Mouse (Mus musculus) CH12.LX (cell line): ENCODE results near the gene Rcan2. TPM values are rescaled to one million over a fixed set of nuclear protein-coding genes. Genes with fewer than 3 reads are reported as not detected.

Source experiments
- DNase-seq: peaks from one replicate; pipeline ENCODE4 v3.0.0-alpha.2; 2013; ENCODE audit errors: extremely low read depth
- H3K27ac ChIP-seq: 2 replicates; pipeline ENCODE4 v1.5.1; 2012; ENCODE audit warnings: low read depth, mild to moderate bottlenecking, control low read depth, moderate library complexity; ENCODE audit not compliant: insufficient read depth
- H3K27me3 ChIP-seq: replicated peaks from 2 replicates; pipeline ENCODE3; 2012; ENCODE audit warnings: inconsistent platforms
- H3K36me3 ChIP-seq, 2 experiments: replicated peaks in 1 of 2; 2 replicates each; pipeline versions ENCODE3 to v1.6.1; 2012; ENCODE audit warnings: inconsistent platforms in 1 of 2, low read length in 1 of 2, mild to moderate bottlenecking in 1 of 2, mixed read lengths in 1 of 2, moderate library complexity in 1 of 2; ENCODE audit not compliant: control insufficient read depth in 1 of 2, insufficient read depth in 1 of 2
- H3K4me1 ChIP-seq, 2 experiments: 2 replicates each; pipeline ENCODE4 v1.6.1; 2012; ENCODE audit warnings: inconsistent platforms in 1 of 2, moderate library complexity in 1 of 2; ENCODE audit not compliant: insufficient read depth in 2 of 2, control insufficient read depth in 1 of 2
- H3K4me2 ChIP-seq: 2 replicates; pipeline ENCODE4 v1.6.1; 2012; ENCODE audit warnings: low read depth, mild to moderate bottlenecking, control low read depth; ENCODE audit not compliant: poor library complexity, insufficient read depth, severe bottlenecking
- H3K4me3 ChIP-seq, 3 experiments: fragments of 150-350 bp in 1 of 3; sonication (generic) in 1 of 3; replicated peaks in 1 of 3; 2 replicates each; pipeline versions ENCODE3 to v1.5.1; 2011 to 2012; ENCODE audit warnings: low read depth in 2 of 3, low read length in 2 of 3, mild to moderate bottlenecking in 2 of 3, moderate library complexity in 2 of 3, control low read depth in 1 of 3, improper control_type of control experiment in 1 of 3, inconsistent platforms in 1 of 3, mixed read lengths in 1 of 3; ENCODE audit not compliant: poor library complexity in 1 of 3
- H3K79me2 ChIP-seq: replicated peaks from 2 replicates; pipeline ENCODE4 v1.6.1; 2012; ENCODE audit warnings: mild to moderate bottlenecking, moderate library complexity; ENCODE audit not compliant: control insufficient read depth, poor library complexity, insufficient read depth, severe bottlenecking; ENCODE audit errors: extremely low read depth
- H3K9ac ChIP-seq: 2 replicates; pipeline ENCODE4 v1.6.1; 2012; ENCODE audit warnings: low read depth, mild to moderate bottlenecking, control low read depth, moderate library complexity; ENCODE audit not compliant: insufficient read depth
- H3K9me3 ChIP-seq: replicated peaks from 2 replicates; pipeline ENCODE3; 2012; ENCODE audit warnings: low read length, inconsistent platforms, mixed read lengths
- HCFC1 ChIP-seq: IDR thresholded peaks from 2 replicates; pipeline ENCODE4 v1.6.1; 2012; ENCODE audit warnings: low read depth, mild to moderate bottlenecking, inconsistent platforms, low read length, improper control_type of control experiment
- JUN ChIP-seq: IDR thresholded peaks from 2 replicates; pipeline ENCODE4 v1.6.1; 2011; ENCODE audit warnings: low read depth, mild to moderate bottlenecking, low read length, improper control_type of control experiment, moderate library complexity; ENCODE audit not compliant: insufficient read depth
- JUND ChIP-seq: conservative IDR thresholded peaks from 2 replicates; pipeline ENCODE4 v1.6.1; 2011; ENCODE audit warnings: low read depth, low read length, improper control_type of control experiment
- MAFK ChIP-seq: IDR thresholded peaks from 2 replicates; pipeline ENCODE4 v1.6.1; 2011; ENCODE audit warnings: low read length, improper control_type of control experiment; ENCODE audit not compliant: insufficient replicate concordance
- MAZ ChIP-seq: IDR thresholded peaks from 2 replicates; pipeline ENCODE4 v1.6.1; 2012; ENCODE audit warnings: low read depth, mild to moderate bottlenecking, inconsistent platforms, low read length, improper control_type of control experiment, moderate library complexity
- MEF2A ChIP-seq: IDR thresholded peaks from 2 replicates; pipeline ENCODE4 v1.6.1; 2014; ENCODE audit warnings: low read depth, mild to moderate bottlenecking, inconsistent platforms, low read length, improper control_type of control experiment, borderline replicate concordance
- NELFE ChIP-seq: IDR thresholded peaks from 2 replicates; pipeline ENCODE4 v1.6.1; 2011; ENCODE audit warnings: low read depth, low read length, improper control_type of control experiment
- TBP ChIP-seq: conservative IDR thresholded peaks from 2 replicates; pipeline ENCODE4 v1.6.1; 2011; ENCODE audit warnings: low read depth, low read length, improper control_type of control experiment
- TCF12 ChIP-seq: IDR thresholded peaks from 2 replicates; pipeline ENCODE4 v1.6.1; 2014; ENCODE audit warnings: low read depth, mild to moderate bottlenecking, inconsistent platforms, low read length, improper control_type of control experiment
- dilution Hi-C: fragments of 300-500 bp; cut with MboI; formaldehyde crosslinking; loops from 2 replicates; pipeline ENCODE4 v1.14.3; 2020; ENCODE audit warnings: low sequenced_read_pairs; ENCODE audit not compliant: extremely low pct_unique_long_range_greater_than_20kb, extremely low pct_ligation_motif_present
- in situ Hi-C: fragments of 300-500 bp; cut with MboI; formaldehyde crosslinking; loops from 3 replicates; pipeline ENCODE4 v1.14.3; 2019; ENCODE audit warnings: low sequenced_read_pairs, low pct_ligation_motif_present, low pct_unique_long_range_greater_than_20kb, mixed read lengths
- polyA plus RNA-seq: library from polyadenylated mRNA; unstranded; fragments of >175 nt; gene quantifications from 2 replicates; pipeline ENCODE4 v1.2.1, GENCODE M21; 2012; ENCODE audit warnings: low read depth; ENCODE audit not compliant: insufficient read length
- total RNA-seq, 2 experiments: library from RNA; depleted of rRNA; stranded (reverse); fragments of 300-350 nt in 1 of 2; fragments of >200 nt in 1 of 2; gene quantifications; 2 replicates each; pipeline ENCODE4 v1.2.3; 2012 to 2014

Gene Rcan2
- total and polyA plus RNA-seq, 3 experiments, result 0.32 to 1.5 TPM; not detected in 1

- in situ Hi-C loops, result no loop called here
- H3K9me3 ChIP-seq, result no peaks in the 10 kb centered on the region
Observed at GRCm38 (mm10) chr17:44088226-44088625, 287.1 kb downstream of the Rcan2 start.

More at GRCm38 (mm10) chr17:44088226-44088625, 287.1 kb downstream of the Rcan2 start:
- H3K4me3 ChIP-seq, result no peak overlapping the region
- no peaks in the 10 kb centered on the region for H3K79me2 ChIP-seq
- peak; percentile 26 for DNase-seq
- H3K4me1 ChIP-seq, result peaks cover 9 to 28% of the 10 kb centered on the region in 2 experiments
- no peak overlapping the region; the same call in 1 of the 2 replicates for H3K4me2 ChIP-seq
- no peaks in the 10 kb centered on the region for H3K36me3 ChIP-seq
- dilution Hi-C loops, result no loop called here
- peaks cover 87% of the 10 kb centered on the region for H3K27me3 ChIP-seq
- no peak for TF ChIP-seq NELFE
- no peak for TF ChIP-seq JUN
- TF ChIP-seq TBP, result no peak
- no peak for TF ChIP-seq MEF2A
- TF ChIP-seq MAZ, result no peak
- no peak for TF ChIP-seq JUND
- no peak for TF ChIP-seq TCF12
- no peak for TF ChIP-seq HCFC1
- TF ChIP-seq MAFK, result no peak
- no peak overlapping the region for H3K27ac ChIP-seq
- H3K9ac ChIP-seq, result no peak overlapping the region

Other genes starting within 250 kb of the Rcan2 start
- not detected in 2 replicates for gene Pla2g7, start 233.3 kb upstream of the Rcan2 start, total RNA-seq (2012; rRNA removed)
- gene Pla2g7, start 233.3 kb upstream of the Rcan2 start, total RNA-seq (2014; rRNA removed), result 0.14 TPM in 1 of 2 replicates, not detected in the other
- gene Pla2g7, start 233.3 kb upstream of the Rcan2 start, polyA plus RNA-seq, result 0.27 TPM in 1 of 2 replicates, not detected in the other
- not detected in 2 replicates for gene Tdrd6, start 171.1 kb upstream of the Rcan2 start, total RNA-seq (2012; rRNA removed)
- not detected in 2 replicates for gene Tdrd6, start 171.1 kb upstream of the Rcan2 start, total RNA-seq (2014; rRNA removed)
- gene Tdrd6, start 171.1 kb upstream of the Rcan2 start, polyA plus RNA-seq, result not detected in 2 replicates
- gene Slc25a27, start 134.1 kb upstream of the Rcan2 start, total RNA-seq (2012; rRNA removed), result 0.13 TPM in 1 of 2 replicates, not detected in the other
- gene Slc25a27, start 134.1 kb upstream of the Rcan2 start, total RNA-seq (2014; rRNA removed), result 0.40 and 0.55 TPM in 2 replicates
- gene Slc25a27, start 134.1 kb upstream of the Rcan2 start, polyA plus RNA-seq, result 0.42 and 0.49 TPM in 2 replicates
- gene Cyp39a1, start 133.9 kb upstream of the Rcan2 start, total RNA-seq (2012; rRNA removed), result 0.04 and 0.08 TPM in 2 replicates
- gene Cyp39a1, start 133.9 kb upstream of the Rcan2 start, total RNA-seq (2014; rRNA removed), result 0.09 and 0.16 TPM in 2 replicates
- gene Cyp39a1, start 133.9 kb upstream of the Rcan2 start, polyA plus RNA-seq, result 0.31 and 0.43 TPM in 2 replicates